Mouse (Mus musculus) erythroblast, adult 5-6 weeks (primary cell): ENCODE measurements around the gene Oasl1. TPM values are rescaled to one million over a fixed set of nuclear protein-coding genes. Genes with fewer than 3 reads are reported as not detected.

ENCODE experiments used
- total RNA-seq, 2 experiments: library from RNA; stranded (forward) in 1 of 2; stranded (reverse) in 1 of 2; fragments of 150-400 nt in 1 of 2; fragments of 200-764, 138-1000 nt in 1 of 2; gene quantifications; 2 replicates each; pipeline versions ENCODE4 v1.2.3 to v1.2.4; 2015 to 2017; ENCODE audit warnings: low replicate concordance in 2 of 2

Oasl1 gene
- total RNA-seq, 2 experiments from 2014 or later, result 3.7 to 4.8 TPM

Other genes starting within 250 kb of the Oasl1 start
- 54.8 and 68.4 TPM in 2 replicates for gene Gltp, start 232.3 kb upstream of the Oasl1 start, total RNA-seq (2015; ENCODE audit: low replicate concordance)
- gene Gltp, start 232.3 kb upstream of the Oasl1 start, total RNA-seq (2017; ENCODE audit: low replicate concordance), result 13.0 and 31.2 TPM in 2 replicates
- 1.2 and 4.4 TPM in 2 replicates for gene Tchp, start 215.5 kb upstream of the Oasl1 start, total RNA-seq (2015; ENCODE audit: low replicate concordance)
- 2.0 and 4.5 TPM in 2 replicates for gene Tchp, start 215.5 kb upstream of the Oasl1 start, total RNA-seq (2017; ENCODE audit: low replicate concordance)
- 81.3 and 90.3 TPM in 2 replicates for gene Ankrd13a, start 148.6 kb upstream of the Oasl1 start, total RNA-seq (2015; ENCODE audit: low replicate concordance)
- gene Ankrd13a, start 148.6 kb upstream of the Oasl1 start, total RNA-seq (2017; ENCODE audit: low replicate concordance), result 83.4 and 98.1 TPM in 2 replicates
- 21.3 and 70.1 TPM in 2 replicates for gene Git2, start 147.7 kb upstream of the Oasl1 start, total RNA-seq (2015; ENCODE audit: low replicate concordance)
- gene Git2, start 147.7 kb upstream of the Oasl1 start, total RNA-seq (2017; ENCODE audit: low replicate concordance), result 20.7 and 57.7 TPM in 2 replicates
- gene 1500011B03Rik, start 99.8 kb upstream of the Oasl1 start, total RNA-seq (2015; ENCODE audit: low replicate concordance), result 16.7 and 24.8 TPM in 2 replicates
- 2.4 and 10.7 TPM in 2 replicates for gene 1500011B03Rik, start 99.8 kb upstream of the Oasl1 start, total RNA-seq (2017; ENCODE audit: low replicate concordance)
- not detected in 2 replicates for gene 4930519G04Rik, start 69.6 kb upstream of the Oasl1 start, total RNA-seq (2015; ENCODE audit: low replicate concordance)
- not detected in 2 replicates for gene 4930519G04Rik, start 69.6 kb upstream of the Oasl1 start, total RNA-seq (2017; ENCODE audit: low replicate concordance)
- gene Gm9936, start 64.6 kb upstream of the Oasl1 start, total RNA-seq (2015; ENCODE audit: low replicate concordance), result not detected in 2 replicates
- not detected in 2 replicates for gene Gm9936, start 64.6 kb upstream of the Oasl1 start, total RNA-seq (2017; ENCODE audit: low replicate concordance)
- gene Oasl2, start 26.3 kb upstream of the Oasl1 start, total RNA-seq (2015; ENCODE audit: low replicate concordance), result 95.3 and 131 TPM in 2 replicates
- gene Oasl2, start 26.3 kb upstream of the Oasl1 start, total RNA-seq (2017; ENCODE audit: low replicate concordance), result 94.0 and 102 TPM in 2 replicates
- 0.77 and 6.5 TPM in 2 replicates for gene 2210016L21Rik, start 18.9 kb downstream of the Oasl1 start, total RNA-seq (2015; ENCODE audit: low replicate concordance)
- 2.9 and 9.2 TPM in 2 replicates for gene 2210016L21Rik, start 18.9 kb downstream of the Oasl1 start, total RNA-seq (2017; ENCODE audit: low replicate concordance)
- gene Hnf1a, start 47.9 kb downstream of the Oasl1 start, total RNA-seq (2015; ENCODE audit: low replicate concordance), result not detected in 2 replicates
- not detected in 2 replicates for gene Hnf1a, start 47.9 kb downstream of the Oasl1 start, total RNA-seq (2017; ENCODE audit: low replicate concordance)
- gene Sppl3, start 87.9 kb downstream of the Oasl1 start, total RNA-seq (2015; ENCODE audit: low replicate concordance), result 33.6 and 39.0 TPM in 2 replicates
- 57.8 and 59.4 TPM in 2 replicates for gene Sppl3, start 87.9 kb downstream of the Oasl1 start, total RNA-seq (2017; ENCODE audit: low replicate concordance)
- not detected in 2 replicates for gene Gm10401, start 175.1 kb downstream of the Oasl1 start, total RNA-seq (2015; ENCODE audit: low replicate concordance)
- 1.1 TPM in 1 of 2 replicates, not detected in the other for gene Gm10401, start 175.1 kb downstream of the Oasl1 start, total RNA-seq (2017; ENCODE audit: low replicate concordance)
- 2.3 and 8.8 TPM in 2 replicates for gene Acads, start 196.1 kb downstream of the Oasl1 start, total RNA-seq (2015; ENCODE audit: low replicate concordance)
- gene Acads, start 196.1 kb downstream of the Oasl1 start, total RNA-seq (2017; ENCODE audit: low replicate concordance), result 2.3 and 5.7 TPM in 2 replicates
- 0.63 and 2.3 TPM in 2 replicates for gene Unc119b, start 211.7 kb downstream of the Oasl1 start, total RNA-seq (2015; ENCODE audit: low replicate concordance)
- gene Unc119b, start 211.7 kb downstream of the Oasl1 start, total RNA-seq (2017; ENCODE audit: low replicate concordance), result 0.60 and 3.5 TPM in 2 replicates
- 43.5 and 51.9 TPM in 2 replicates for gene Mlec, start 234.9 kb downstream of the Oasl1 start, total RNA-seq (2015; ENCODE audit: low replicate concordance)
- gene Mlec, start 234.9 kb downstream of the Oasl1 start, total RNA-seq (2017; ENCODE audit: low replicate concordance), result 34.8 and 42.3 TPM in 2 replicates